Mouse (Mus musculus) cerebellum, adult 2 months (tissue): ENCODE measurements around the gene Pfdn4. TPM values are rescaled to one million over a fixed set of nuclear protein-coding genes. Genes with fewer than 3 reads are reported as not detected.

ENCODE experiments used
- DNase-seq, 2 experiments: peaks; one replicate each; pipeline ENCODE4 v3.0.0; 2021
- H3K27ac ChIP-seq: fragments of 200-500 bp; 2 replicates; pipeline ENCODE4 v1.5.1; 2012; ENCODE audit warnings: low read length, control low read depth, inconsistent platforms; ENCODE audit not compliant: insufficient read depth
- H3K27me3 ChIP-seq: fragments of 200-500 bp; 2 replicates; pipeline ENCODE4 v1.6.1; 2012; ENCODE audit warnings: inconsistent platforms, mild to moderate bottlenecking, low read length, moderate library complexity; ENCODE audit not compliant: control insufficient read depth, insufficient read depth
- H3K4me1 ChIP-seq: fragments of 200-500 bp; 2 replicates; pipeline ENCODE4 v1.6.1; 2011; ENCODE audit warnings: low read length; ENCODE audit not compliant: control insufficient read depth, insufficient read depth
- H3K4me3 ChIP-seq: fragments of 200-500 bp; replicated peaks from 2 replicates; pipeline ENCODE3; 2011; ENCODE audit warnings: mild to moderate bottlenecking, low read depth, low read length, control low read depth; ENCODE audit not compliant: insufficient read depth
- CTCF ChIP-seq: fragments of 200-500 bp; IDR thresholded peaks from 2 replicates; pipeline ENCODE4 v1.5.1; 2011; ENCODE audit warnings: low read depth, mild to moderate bottlenecking, control low read depth, low read length, moderate library complexity, borderline replicate concordance; ENCODE audit not compliant: insufficient read depth
- POLR2A ChIP-seq: fragments of 200-500 bp; IDR thresholded peaks from 2 replicates; pipeline ENCODE4 v1.6.1; 2011; ENCODE audit warnings: low read length, control low read depth, borderline replicate concordance; ENCODE audit not compliant: insufficient read depth
- WGBS: fragments of 180-500 bp; shearing (Covaris S2); methylation state at CpG from one replicate; pipeline ENCODE4 v1.1.7; 2018; 5-methylcytosine and 5-hydroxymethylcytosine counted together
- polyA plus RNA-seq: library from polyadenylated mRNA; depleted of rRNA; stranded (reverse); fragments of >200 nt; gene quantifications from 2 replicates; pipeline ENCODE4 v1.2.3, GENCODE M21; 2012

The Pfdn4 gene
- polyA plus RNA-seq, 1 experiment: 31.8 TPM

DNA sequence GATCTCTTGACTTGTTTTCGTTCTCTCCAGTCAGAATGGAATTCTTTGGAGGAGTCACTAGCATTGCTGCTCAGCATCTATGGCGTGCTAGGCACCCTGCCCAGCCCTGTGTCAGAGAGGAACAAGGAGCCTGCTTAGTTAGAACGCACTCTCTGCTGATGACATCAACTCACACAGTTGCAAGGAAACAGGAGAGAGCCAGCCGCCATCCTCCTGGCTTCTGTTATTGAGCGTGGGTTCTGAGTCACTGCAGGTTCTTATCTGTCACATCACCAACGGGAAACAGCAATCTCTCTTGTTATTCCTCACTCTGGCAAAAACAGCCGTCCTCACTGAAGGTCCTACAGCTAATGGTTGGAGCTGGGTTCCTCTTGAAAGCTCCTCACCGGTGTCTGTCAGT, 7.1 kb downstream of the Pfdn4 start:
- no peak overlapping the region for H3K4me3 ChIP-seq
- no peaks in the 10 kb centered on the region for H3K27me3 ChIP-seq
- no peak for DNase-seq
- no peak overlapping the region for H3K27ac ChIP-seq
- 44% methylated on average over 8 of the region's 8 CpGs for WGBS
- H3K4me1 ChIP-seq: no peaks in the 10 kb centered on the region
- TF ChIP-seq POLR2A: no peak
- no peak for TF ChIP-seq CTCF

DNA sequence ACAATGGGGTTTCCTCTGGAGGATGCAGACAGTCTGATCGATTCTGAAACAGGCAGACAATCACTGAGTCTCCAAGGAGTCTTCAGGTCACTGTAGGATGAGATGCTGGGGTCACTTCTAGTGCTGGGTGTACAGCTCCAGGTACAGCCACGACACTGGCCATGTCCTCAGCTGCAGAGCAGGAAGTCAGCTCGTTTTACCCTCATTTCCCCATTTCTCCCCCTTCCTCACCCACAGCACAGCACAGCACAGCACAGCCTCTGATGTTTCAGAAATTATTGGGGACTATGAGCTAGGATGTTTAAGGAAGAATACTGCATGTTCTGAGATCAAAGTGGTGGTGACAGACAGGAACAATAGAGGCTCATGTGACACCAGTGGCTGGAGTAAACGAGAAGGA, 7.8 kb downstream of the Pfdn4 start:
- H3K27ac ChIP-seq: no peak overlapping the region
- TF ChIP-seq POLR2A (no peak), CTCF (no peak)
- no peak for DNase-seq
- 36% methylated on average over 4 of the region's 4 CpGs for WGBS
- H3K4me1 ChIP-seq: no peaks in the 10 kb centered on the region
- no peaks in the 10 kb centered on the region for H3K27me3 ChIP-seq
- H3K4me3 ChIP-seq: no peak overlapping the region

DNA sequence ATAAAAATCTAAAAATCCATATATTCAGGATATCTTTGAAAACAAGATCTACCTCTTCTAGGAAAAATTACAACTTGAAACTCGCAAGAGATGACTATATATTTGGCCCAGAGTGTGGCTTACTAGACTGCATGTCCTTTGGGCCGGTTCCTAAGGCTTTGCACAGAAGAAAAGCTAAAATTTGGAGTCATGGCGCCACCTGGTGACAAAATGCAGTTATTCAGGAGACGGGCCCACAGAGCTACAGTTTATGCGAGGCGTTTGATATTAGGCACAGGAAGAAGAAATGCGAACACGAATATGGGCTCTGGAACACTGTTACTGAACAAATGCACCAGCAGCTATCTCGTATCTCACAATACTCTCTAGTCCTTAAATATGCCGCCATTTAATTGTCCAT, 11.5 kb downstream of the Pfdn4 start:
- H3K4me1 ChIP-seq: peaks cover 2% of the 10 kb centered on the region
- no peak overlapping the region for H3K4me3 ChIP-seq
- peak; percentile 70 for TF ChIP-seq CTCF
- no peak for TF ChIP-seq POLR2A
- no peaks in the 10 kb centered on the region for H3K27me3 ChIP-seq
- H3K27ac ChIP-seq: no peak overlapping the region
- WGBS: 4% methylated on average over 10 of the region's 10 CpGs
- peak; percentile 76 to 87 for DNase-seq

DNA sequence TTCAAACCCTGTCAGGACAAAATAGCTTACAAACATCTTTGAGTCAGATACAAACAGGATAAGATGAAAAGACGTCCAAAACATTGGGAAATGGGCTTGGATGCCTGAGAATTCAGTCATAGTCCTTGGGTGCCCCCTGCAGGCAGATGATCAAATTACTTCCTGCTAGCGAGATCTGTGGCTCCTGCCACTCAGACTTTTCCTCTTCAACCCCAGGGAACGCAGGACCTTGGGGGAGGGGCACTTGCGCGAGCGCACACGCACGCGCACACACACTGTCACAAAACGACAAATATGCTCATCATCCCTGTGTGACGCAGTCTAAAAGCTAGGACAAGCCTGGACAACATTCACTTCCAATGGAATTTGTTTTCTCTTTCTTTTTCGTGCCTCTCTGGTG, 12.6 kb downstream of the Pfdn4 start:
- no peak overlapping the region for H3K27ac ChIP-seq
- TF ChIP-seq POLR2A (no peak), CTCF (peak; percentile 81)

DNA sequence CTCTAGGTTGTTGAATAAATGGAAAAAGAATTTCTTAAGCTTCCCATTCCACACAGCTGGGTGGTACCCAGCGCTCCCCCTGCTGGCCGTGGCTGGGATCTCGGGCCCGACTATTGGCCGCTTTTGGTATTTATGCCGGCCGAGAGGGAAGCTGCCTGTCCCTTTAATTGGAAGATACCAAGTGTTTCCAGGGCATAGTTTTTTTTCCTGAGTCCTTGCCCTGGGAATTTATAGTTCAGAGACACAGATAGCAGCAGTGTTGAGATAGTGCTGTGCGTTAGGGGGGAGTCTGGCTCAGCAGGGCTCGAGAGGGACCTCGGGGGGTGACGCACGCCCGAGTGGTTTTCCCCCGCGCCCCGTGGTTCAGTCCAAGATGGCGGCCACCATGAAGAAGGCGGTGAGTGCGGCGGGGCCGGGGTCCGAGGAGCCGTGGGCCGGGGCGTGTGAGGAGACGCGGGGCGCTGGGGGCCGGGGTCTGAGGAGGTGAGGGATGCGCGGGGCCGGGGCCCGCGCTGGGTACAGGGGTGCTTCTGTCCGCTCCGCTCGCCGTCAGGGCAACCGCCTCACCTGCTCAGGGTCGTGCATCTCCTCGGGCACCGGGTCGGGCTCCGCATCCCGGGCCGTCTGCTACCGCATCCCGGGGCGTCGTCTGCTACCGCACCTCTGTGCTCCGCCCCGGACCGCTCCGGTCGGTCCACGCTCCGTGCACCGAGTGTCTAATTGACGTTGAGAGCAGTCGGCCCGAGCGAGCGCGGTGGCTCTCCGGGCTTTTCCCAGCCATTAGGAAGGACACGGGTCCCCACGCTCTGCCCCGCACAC, 15.1 kb downstream of the Pfdn4 start:
- Histone ChIP-seq H3K4me1 (peaks cover 7% of the 10 kb centered on the region), H3K27ac (peak overlapping the region; percentile 99), H3K27me3 (no peaks in the 10 kb centered on the region), H3K4me3 (peak overlapping the region; percentile 95)
- peak; percentile 84 for TF ChIP-seq CTCF
- TF ChIP-seq POLR2A: peak; percentile 72
- DNase-seq: peak; percentile 86 to 92
- under 1% methylated on average over 68 of the region's 69 CpGs for WGBS

More for the DNA sequence above, 12.6 kb downstream of the Pfdn4 start:
- peak overlapping the region; percentile 52 for H3K4me3 ChIP-seq
- 1% methylated on average over 12 of the region's 12 CpGs for WGBS
- no peaks in the 10 kb centered on the region for H3K27me3 ChIP-seq
- peaks cover 7% of the 10 kb centered on the region for H3K4me1 ChIP-seq
- DNase-seq: peak; percentile 91 to 96

DNA sequence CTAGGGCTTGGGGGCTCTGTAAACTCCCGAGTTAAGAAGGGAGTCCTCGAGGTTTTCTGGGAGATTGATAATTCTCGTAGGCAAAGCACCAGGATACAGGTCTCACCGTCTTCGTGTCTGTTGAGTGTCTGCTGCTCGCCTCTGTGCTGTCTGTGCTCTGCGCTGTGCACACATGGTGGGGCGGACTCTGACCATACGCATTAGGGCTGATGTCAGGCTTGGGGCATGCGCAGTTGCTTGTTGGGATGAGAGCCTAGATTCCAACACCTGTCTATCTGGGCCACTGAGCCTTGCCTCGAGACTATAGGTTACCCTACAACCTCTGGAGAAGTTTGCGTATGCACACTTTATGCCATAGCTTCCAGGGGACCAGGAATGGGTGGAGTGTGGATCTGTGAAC, 17.5 kb downstream of the Pfdn4 start:
- WGBS: 88% methylated on average over 12 of the region's 12 CpGs
- no peak overlapping the region for H3K27ac ChIP-seq
- peaks cover 7% of the 10 kb centered on the region for H3K4me1 ChIP-seq

DNA sequence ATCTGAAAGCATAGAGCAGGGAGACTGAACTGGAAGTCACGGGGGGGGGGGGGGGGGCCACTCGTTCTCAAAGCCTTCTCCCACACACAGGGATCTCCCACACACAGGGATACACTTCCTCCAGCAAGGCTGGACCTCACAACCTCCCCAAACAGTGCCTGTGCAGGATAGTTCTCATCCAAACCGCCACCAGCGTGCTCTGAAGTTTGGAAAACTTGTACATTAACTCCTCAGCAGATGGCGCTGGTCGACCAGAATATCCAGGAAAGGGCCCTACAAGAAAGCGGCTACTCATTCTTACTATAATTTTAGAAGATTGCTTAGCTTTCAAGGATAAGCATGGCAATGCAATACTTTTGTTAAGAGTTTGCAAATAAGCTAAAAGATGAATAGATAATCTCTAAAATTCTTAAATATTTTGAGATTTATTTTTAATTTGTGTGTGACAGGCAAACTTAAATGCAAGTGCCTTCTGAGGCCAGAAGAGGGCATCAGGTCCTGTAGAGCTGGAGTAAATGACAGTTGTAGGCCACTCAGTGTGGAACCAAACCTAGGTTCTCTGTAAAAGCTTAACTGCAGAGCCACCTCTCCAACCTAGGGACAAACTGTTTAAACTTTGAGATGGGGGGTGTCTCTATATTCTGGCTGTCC, 24.2 kb downstream of the Pfdn4 start:
- peak; percentile 42 for DNase-seq
- Histone ChIP-seq H3K4me3 (no peak overlapping the region), H3K27ac (no peak overlapping the region), H3K4me1 (no peaks in the 10 kb centered on the region), H3K27me3 (no peaks in the 10 kb centered on the region)
- peak; percentile 64 for TF ChIP-seq CTCF
- TF ChIP-seq POLR2A: no peak
- WGBS: 6% methylated on average over 7 of the region's 7 CpGs

More for the DNA sequence above, 17.5 kb downstream of the Pfdn4 start:
- no peak for DNase-seq
- no peaks in the 10 kb centered on the region for H3K27me3 ChIP-seq
- TF ChIP-seq POLR2A (no peak), CTCF (no peak)
- H3K4me3 ChIP-seq: no peak overlapping the region
